Mouse (Mus musculus) thymus, postnatal 4 days (tissue): ENCODE data around the gene Cdk5rap3.

ENCODE experiments used
- DNase-seq: peaks from one replicate; pipeline ENCODE4 v3.0.0; 2021

Gene Cdk5rap3

DNA sequence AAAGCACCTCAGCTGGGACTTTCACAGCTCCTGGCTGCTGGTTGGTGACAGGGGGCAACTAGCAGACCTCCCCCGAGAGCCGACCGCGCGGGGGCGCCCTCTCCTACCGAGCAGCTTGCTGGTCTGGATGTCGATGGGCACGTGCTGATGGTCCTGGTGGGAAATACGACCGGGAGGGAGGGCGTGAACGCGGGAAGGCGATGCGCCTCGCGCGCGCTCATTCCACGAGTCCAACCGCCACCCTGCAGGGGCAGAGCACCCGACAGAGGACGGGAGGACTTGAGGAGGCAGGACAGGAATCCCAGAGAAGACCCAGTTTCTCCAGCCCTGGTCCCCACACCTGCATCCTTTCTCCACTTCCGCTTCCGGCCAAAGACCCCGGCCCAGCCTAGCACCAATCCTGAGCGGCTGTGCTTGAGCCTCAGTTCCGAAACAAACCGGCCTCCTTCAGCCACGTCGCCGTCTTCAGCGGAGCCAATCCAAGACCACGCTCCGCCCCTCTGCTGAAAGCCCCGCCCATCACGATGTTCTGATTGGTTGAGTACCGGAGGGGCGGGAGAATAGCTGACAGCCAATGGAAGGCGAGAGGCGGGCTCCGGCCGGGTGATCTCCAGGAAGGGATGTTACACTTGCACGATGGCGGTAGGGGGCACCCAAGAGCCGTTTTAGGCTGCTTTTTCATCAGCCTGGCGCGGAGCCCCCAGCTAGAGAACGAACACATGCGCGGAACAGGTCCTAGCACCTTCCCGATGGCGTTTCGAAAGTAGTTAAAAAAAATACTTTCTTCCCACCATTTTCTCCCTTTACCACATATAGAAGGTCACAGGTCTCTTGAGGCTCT lies at the start of gene Cdk5rap3:
Cdk5rap3 (minus strand) TSS at position 453 of the 841 bp plus-strand sequence.
- DNase-seq = peak; percentile 100

DNA sequence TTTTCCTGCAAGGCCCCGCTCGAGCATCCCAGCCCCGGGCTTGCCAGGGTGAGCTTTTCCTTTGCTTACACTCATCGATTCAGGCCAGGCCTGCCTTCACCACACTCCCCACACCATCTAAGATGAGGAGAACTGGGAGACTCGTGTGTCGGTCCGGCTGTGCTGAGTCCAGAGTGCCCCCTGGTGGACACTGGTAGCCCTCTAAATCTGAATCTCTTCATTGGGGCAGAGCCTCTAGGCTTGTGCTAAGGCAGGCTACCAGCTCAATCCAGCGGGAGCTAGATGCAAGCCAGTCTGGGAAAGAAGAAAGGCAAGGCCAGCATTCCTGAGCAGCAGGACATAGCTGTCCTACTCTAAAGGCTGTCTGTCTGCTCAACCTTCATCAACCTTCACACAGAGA lies 47.3 kb upstream of the Cdk5rap3 start:
- DNase-seq = peak; percentile 95

- peak; percentile 74 for DNase-seq
Observed at GRCm38 (mm10) chr11:96957061-96957805, 40.9 kb upstream of the Cdk5rap3 start.

- peak; percentile 74 for DNase-seq
Observed at GRCm38 (mm10) chr11:96956009-96956724, 39.9 kb upstream of the Cdk5rap3 start.

DNA sequence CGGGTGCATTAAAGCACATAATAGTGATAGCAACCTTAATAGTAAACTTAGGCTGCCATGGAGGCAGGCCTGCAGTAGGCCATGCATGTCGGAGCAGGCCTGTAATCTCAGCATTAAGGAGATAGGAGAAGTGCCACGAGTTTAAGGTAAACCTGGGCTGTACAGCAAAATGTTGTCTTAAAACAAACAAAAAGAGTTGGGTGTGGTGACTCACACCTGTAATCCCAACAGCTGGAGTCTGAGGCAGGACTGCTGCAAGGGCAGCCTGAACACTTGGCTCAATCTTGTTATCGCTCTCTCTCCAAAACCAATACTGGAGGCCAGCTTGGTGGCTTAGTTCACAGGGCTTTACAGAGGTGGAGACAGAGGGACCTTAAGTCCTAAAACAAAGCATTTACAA lies 38.8 kb upstream of the Cdk5rap3 start:
- no peak for DNase-seq

DNA sequence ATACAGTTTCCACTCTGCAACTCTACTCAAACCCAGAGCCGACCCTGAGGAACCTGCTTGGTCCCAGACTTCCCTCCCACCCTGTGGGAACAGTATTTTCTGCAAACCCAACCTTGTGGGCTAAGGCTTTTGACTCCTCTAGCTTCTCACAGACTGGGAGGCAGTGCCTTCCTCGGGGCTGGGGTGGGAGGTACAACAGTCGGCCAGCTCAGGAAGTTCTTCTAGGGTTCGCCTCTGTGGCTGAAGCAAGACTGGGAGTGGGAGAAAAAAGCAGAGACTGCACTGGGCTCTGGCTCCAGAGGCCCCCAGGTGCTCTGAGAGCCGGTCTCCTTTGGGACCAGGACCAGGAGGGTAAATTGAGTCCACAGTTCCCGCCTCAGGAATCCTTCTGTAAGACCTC lies 36.6 kb upstream of the Cdk5rap3 start:
- DNase-seq = peak; percentile 58

DNA sequence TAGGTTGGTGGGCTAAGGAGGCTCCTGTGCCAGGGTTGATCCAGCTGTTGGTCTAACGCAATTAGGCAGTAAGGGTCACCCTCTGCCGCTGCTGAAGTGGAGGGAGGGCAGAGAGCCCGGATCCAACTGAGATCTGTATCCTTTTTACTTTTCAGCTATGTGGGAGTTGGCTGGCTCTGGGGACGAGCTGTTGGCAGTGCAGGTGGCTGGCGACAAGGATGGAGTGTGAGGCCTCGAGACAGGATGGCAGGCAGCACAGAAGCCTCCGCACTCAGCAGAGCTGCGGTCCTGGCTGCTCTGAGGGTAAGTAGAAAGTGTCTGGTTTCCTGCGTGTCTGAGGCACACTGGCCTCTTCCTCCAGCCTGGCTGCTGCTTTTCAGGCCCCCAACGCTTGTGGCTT lies 36.1 kb upstream of the Cdk5rap3 start:
- peak; percentile 65 for DNase-seq

DNA sequence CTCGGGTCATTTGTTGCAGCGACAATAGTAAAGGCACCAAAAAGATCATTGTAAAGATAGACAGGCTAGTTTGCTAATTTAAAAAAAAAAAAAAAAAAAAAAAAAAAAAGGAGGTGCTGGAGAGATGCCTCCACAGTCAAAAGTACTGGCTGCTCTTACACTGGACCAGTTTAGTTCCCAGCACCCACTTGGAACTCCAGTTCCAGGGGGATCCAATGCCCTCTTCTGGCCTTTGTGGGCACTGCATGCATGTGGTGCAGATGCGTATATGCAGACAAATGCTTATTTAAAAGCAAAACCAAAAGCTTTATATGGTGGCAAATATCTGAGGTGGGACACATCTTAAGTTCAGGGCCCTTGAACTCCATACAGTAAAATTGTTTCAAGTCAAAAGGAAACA lies 34.5 kb upstream of the Cdk5rap3 start:
- DNase-seq = peak; percentile 66

- peak; percentile 49 for DNase-seq
Observed at GRCm38 (mm10) chr11:96947849-96948248, 31.6 kb upstream of the Cdk5rap3 start.

GRCm38 (mm10) chr11:96946498-96946897 lies 30.2 kb upstream of the Cdk5rap3 start:
- DNase-seq = no peak

DNA sequence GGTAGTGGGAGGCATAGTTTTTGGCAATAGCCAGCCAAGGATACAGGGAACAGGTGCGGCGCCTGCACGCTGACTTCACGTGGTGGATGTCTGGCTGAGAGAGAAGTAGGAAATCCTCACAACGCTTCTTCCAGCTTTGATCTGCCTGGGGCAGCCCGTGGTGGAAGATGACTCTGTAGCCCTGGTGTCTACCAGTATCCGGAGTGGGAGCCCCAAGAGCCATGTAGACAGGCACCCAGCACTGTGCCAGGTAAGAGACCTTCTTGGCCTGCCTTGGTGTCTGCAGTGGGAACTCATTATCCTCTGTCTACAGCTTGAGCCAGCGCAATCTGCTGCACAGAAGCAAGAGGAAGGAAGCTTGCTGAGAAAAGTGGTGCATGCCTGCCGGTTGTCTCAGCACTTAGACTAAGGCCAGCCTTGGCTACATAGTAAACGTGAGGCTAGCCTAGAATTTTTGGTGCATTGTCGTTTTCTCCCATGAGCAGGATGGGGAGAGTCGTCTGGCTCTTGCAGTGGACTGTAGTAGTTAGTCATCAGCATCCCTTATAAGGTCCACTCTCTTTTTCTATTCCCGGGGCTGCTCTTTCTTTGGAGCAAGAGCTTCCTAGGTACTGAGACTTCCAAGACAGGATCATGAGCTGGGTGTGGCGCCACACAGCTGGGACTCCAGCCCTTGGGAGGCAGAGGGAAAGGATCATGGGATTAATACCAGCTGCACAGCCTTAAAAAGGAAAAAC lies 28.7 kb upstream of the Cdk5rap3 start:
- DNase-seq = peak; percentile 42

GRCm38 (mm10) chr11:96943746-96944304 lies 27.5 kb upstream of the Cdk5rap3 start, which contains the start of gene Pnpo:
Pnpo (minus strand) TSS chr11:96943986.
- DNase-seq = peak; percentile 87

- no peak for DNase-seq
Observed at GRCm38 (mm10) chr11:96941989-96942590, 25.8 kb upstream of the Cdk5rap3 start.

GRCm38 (mm10) chr11:96940578-96941465 lies 24.5 kb upstream of the Cdk5rap3 start:
- DNase-seq = peak; percentile 48

- no peak for DNase-seq
Observed at GRCm38 (mm10) chr11:96938426-96938800, 22.1 kb upstream of the Cdk5rap3 start.

GRCm38 (mm10) chr11:96937549-96938425 lies 21.5 kb upstream of the Cdk5rap3 start:
- DNase-seq = no peak

GRCm38 (mm10) chr11:96935872-96936650 lies 19.8 kb upstream of the Cdk5rap3 start:
- no peak for DNase-seq

- peak; percentile 56 for DNase-seq
Observed at GRCm38 (mm10) chr11:96934921-96935356, 18.6 kb upstream of the Cdk5rap3 start.
